Mouse (Mus musculus) myocyte (in vitro differentiated cells): Measurements from ENCODE around the gene Ttll11. TPM values are rescaled to one million over a fixed set of nuclear protein-coding genes. Genes with fewer than 3 reads are reported as not detected.

Experiments
- H3K27me3 ChIP-seq: one replicate; pipeline ENCODE4 v1.6.1; 2011; ENCODE audit not compliant: control insufficient read depth, insufficient read depth, insufficient read length
- H3K36me3 ChIP-seq: one replicate; pipeline ENCODE4 v1.6.1; 2011; ENCODE audit not compliant: control insufficient read depth, insufficient read depth
- H3K4me2 ChIP-seq: one replicate; pipeline ENCODE4 v1.6.1; 2011; ENCODE audit warnings: low read depth, control low read depth
- H3K4me3 ChIP-seq: one replicate; pipeline ENCODE4 v1.5.1; 2011; ENCODE audit warnings: mild to moderate bottlenecking, control low read depth, moderate library complexity
- H3K79me2 ChIP-seq: one replicate; pipeline ENCODE4 v1.6.1; 2011; ENCODE audit not compliant: control insufficient read depth, insufficient read depth
- H3ac ChIP-seq: one replicate; pipeline ENCODE4 v1.6.1; 2011; ENCODE audit not compliant: control insufficient read depth, insufficient read length
- CEBPB ChIP-seq: IDR thresholded peaks from 2 replicates; pipeline ENCODE4 v1.6.1; 2011; ENCODE audit warnings: mild to moderate bottlenecking, moderate library complexity; ENCODE audit not compliant: poor library complexity, insufficient read depth, severe bottlenecking
- E2F4 ChIP-seq: IDR thresholded peaks from one replicate; pipeline ENCODE4 v1.6.1; 2011; ENCODE audit warnings: mild to moderate bottlenecking, control low read depth, moderate library complexity; ENCODE audit not compliant: insufficient read depth
- MAX ChIP-seq: IDR thresholded peaks from one replicate; pipeline ENCODE4 v1.6.1; 2011; ENCODE audit warnings: low read depth, mild to moderate bottlenecking, control low read depth
- MYOD1 ChIP-seq, 3 experiments: IDR thresholded peaks; one replicate each; pipeline ENCODE4 v1.6.1; 2011; ENCODE audit warnings: control low read depth in 2 of 3, low read depth in 2 of 3, mild to moderate bottlenecking in 2 of 3, moderate library complexity in 1 of 3; ENCODE audit not compliant: insufficient read length in 2 of 3, control insufficient read depth in 1 of 3
- MYOG ChIP-seq, 3 experiments: IDR thresholded peaks; one replicate each; pipeline ENCODE4 v1.6.1; 2011; ENCODE audit warnings: control low read depth in 2 of 3, low read depth in 2 of 3, mild to moderate bottlenecking in 2 of 3; ENCODE audit not compliant: insufficient read length in 2 of 3, control insufficient read depth in 1 of 3, insufficient read depth in 1 of 3
- POLR2A ChIP-seq: IDR thresholded peaks from one replicate; pipeline ENCODE4 v1.6.1; 2011; ENCODE audit warnings: low read depth, mild to moderate bottlenecking, control low read depth, moderate library complexity; ENCODE audit not compliant: insufficient read length
- POLR2AphosphoS2 ChIP-seq: IDR thresholded peaks from one replicate; pipeline ENCODE4 v1.6.1; 2011; ENCODE audit warnings: low read depth, control low read depth; ENCODE audit not compliant: insufficient read length
- REST ChIP-seq: IDR thresholded peaks from one replicate; pipeline ENCODE4 v1.6.1; 2011; ENCODE audit warnings: mild to moderate bottlenecking, control low read depth, moderate library complexity; ENCODE audit not compliant: insufficient read depth, insufficient read length
- SRF ChIP-seq: IDR thresholded peaks from one replicate; pipeline ENCODE4 v1.6.1; 2011; ENCODE audit warnings: low read depth; ENCODE audit not compliant: control insufficient read depth, insufficient read length
- TCF12 ChIP-seq: IDR thresholded peaks from one replicate; pipeline ENCODE4 v1.6.1; 2011; ENCODE audit warnings: mild to moderate bottlenecking, control low read depth; ENCODE audit not compliant: poor library complexity, insufficient read depth, severe bottlenecking
- TCF3 ChIP-seq: IDR thresholded peaks from one replicate; pipeline ENCODE4 v1.6.1; 2011; ENCODE audit warnings: low read depth, control low read depth; ENCODE audit not compliant: insufficient read length
- USF1 ChIP-seq: IDR thresholded peaks from one replicate; pipeline ENCODE4 v1.6.1; 2011; ENCODE audit warnings: low read depth, mild to moderate bottlenecking, control low read depth, moderate library complexity
- polyA plus RNA-seq: library from polyadenylated mRNA; unstranded; fragments of >200 nt; fragmentation: generic; extraction: Trizol; gene quantifications from one replicate; pipeline ENCODE4 v1.2.1, GENCODE M21; 2012; ENCODE audit warnings: missing spikeins

Ttll11 gene
- polyA plus RNA-seq, 1 experiment, result 9.8 TPM

DNA sequence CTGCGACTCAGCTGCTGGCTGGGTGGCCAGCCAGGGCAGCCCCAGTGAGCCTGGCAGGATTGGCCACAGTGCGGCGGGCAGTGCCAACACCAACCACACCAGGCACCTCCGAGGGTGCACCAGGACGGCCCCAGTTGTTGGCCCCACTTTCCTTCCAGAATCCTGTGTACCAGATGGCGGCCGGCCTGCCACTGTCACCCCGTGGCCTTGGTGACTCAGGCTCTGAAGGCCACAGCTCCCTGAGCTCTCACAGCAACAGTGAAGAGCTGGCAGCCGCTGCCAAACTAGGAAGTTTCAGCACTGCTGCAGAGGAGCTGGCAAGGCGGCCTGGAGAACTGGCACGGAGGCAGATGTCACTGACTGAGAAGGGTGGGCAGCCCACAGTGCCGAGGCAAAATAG is 259.6 kb downstream of the Ttll11 start:
- Histone ChIP-seq H3K27me3 (no peaks in the 10 kb centered on the region), H3K4me2 (no peak overlapping the region), H3ac (no peak overlapping the region), H3K36me3 (peaks cover 19% of the 10 kb centered on the region), H3K79me2 (no peaks in the 10 kb centered on the region), H3K4me3 (no peak overlapping the region)
- TF ChIP-seq MYOD1 (IDR thresholded peaks at IDR 0.05; ENCODE audit: control insufficient read depth in 1 of 3, insufficient read length in 2 of 3, low read depth in 2 of 3) (no peak), REST (no peak), POLR2AphosphoS2 (no peak), USF1 (no peak), SRF (no peak), POLR2A (no peak), MYOG (IDR thresholded peaks at IDR 0.05; ENCODE audit: control insufficient read depth in 1 of 3, insufficient read depth in 1 of 3, insufficient read length in 2 of 3, low read depth in 2 of 3) (no peak), E2F4 (no peak), TCF12 (no peak), CEBPB (no peak), MAX (no peak), TCF3 (no peak)

DNA sequence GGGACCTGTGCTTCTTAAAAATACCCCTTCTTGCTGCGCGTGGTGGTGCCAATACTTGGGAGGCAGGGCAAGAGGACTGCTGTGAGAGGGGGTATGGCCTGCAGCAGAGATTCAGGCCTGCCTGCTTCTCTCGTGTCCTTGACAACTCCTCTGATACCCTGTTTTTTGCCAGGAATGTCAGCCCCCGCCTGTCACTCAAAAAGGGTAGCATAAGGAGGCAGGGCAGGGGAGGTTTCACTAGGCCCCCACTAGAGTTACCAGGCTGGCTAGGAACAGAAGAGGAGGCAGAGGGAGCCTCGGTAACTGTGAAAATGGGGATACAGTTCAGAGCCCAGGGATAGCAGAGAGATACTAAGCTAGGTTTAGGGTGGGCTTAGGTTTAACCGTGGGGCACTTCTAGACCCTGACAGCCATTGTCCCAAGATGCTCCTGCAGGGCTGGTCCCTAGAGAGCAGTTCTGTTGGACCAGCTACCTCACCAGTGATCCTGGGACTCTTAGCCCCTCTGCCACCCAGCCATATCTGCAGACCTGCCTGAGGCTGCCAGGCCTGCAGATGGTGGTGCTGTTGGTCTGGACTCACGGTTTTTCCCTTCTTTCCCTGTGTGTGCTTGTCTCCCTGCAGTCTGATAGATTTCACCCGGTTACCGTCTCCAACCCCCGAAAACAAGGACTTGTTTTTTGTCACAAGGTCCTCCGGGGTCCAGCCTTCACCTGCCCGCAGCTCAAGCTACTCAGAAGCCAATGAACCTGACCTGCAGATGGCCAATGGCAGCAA is 260.3 kb downstream of the Ttll11 start:
- peaks cover 13% of the 10 kb centered on the region for H3K36me3 ChIP-seq

DNA sequence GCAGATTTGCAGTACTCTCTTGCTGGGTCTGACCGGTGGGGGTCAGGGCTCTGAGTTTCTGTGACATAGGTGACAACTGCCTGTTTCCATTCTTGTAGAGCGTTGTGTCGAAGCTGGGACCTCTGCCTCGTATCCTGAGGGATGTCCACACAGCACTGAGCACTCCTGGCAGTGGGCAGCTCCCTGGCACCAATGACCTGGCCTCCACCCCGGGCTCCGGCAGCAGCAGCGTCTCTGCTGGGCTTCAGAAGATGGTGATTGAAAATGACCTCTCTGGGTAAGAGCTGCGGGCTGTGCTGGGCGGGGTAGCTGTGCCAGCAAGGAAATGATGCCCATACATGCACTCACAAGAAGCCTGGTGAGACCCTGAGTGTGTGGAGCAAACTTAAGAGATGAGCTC is 261.1 kb downstream of the Ttll11 start:
- TF ChIP-seq MYOG (IDR thresholded peaks at IDR 0.05; ENCODE audit: control insufficient read depth in 1 of 3, insufficient read depth in 1 of 3, insufficient read length in 2 of 3, low read depth in 2 of 3), result no peak
- no peak for TF ChIP-seq CEBPB
- no peak for TF ChIP-seq POLR2AphosphoS2
- no peak for TF ChIP-seq POLR2A
- no peak for TF ChIP-seq SRF
- TF ChIP-seq TCF3, result no peak
- no peak for TF ChIP-seq REST
- Histone ChIP-seq H3K4me3 (no peak overlapping the region), H3ac (no peak overlapping the region), H3K4me2 (no peak overlapping the region), H3K79me2 (no peaks in the 10 kb centered on the region), H3K27me3 (no peaks in the 10 kb centered on the region), H3K36me3 (peaks cover 13% of the 10 kb centered on the region)

More for the DNA sequence above, 260.3 kb downstream of the Ttll11 start:
- TF ChIP-seq CEBPB, result no peak
- TF ChIP-seq MAX, result no peak
- no peak for TF ChIP-seq POLR2AphosphoS2
- no peak for TF ChIP-seq USF1
- no peak for TF ChIP-seq REST
- TF ChIP-seq SRF, result no peak
- no peak for TF ChIP-seq TCF12
- no peak for TF ChIP-seq MYOD1 (IDR thresholded peaks at IDR 0.05; ENCODE audit: control insufficient read depth in 1 of 3, insufficient read length in 2 of 3, low read depth in 2 of 3)
- no peak for TF ChIP-seq MYOG (IDR thresholded peaks at IDR 0.05; ENCODE audit: control insufficient read depth in 1 of 3, insufficient read depth in 1 of 3, insufficient read length in 2 of 3, low read depth in 2 of 3)
- TF ChIP-seq POLR2A, result no peak
- TF ChIP-seq TCF3, result no peak
- TF ChIP-seq E2F4, result no peak
- no peaks in the 10 kb centered on the region for H3K27me3 ChIP-seq
- H3K4me2 ChIP-seq, result no peak overlapping the region
- no peak overlapping the region for H3K4me3 ChIP-seq
- no peak overlapping the region for H3ac ChIP-seq
- no peaks in the 10 kb centered on the region for H3K79me2 ChIP-seq

GRCm38 (mm10) chr2:35718003-35718500 is 261.7 kb downstream of the Ttll11 start:
- no peak for TF ChIP-seq POLR2A
- TF ChIP-seq POLR2AphosphoS2, result no peak
- no peak for TF ChIP-seq E2F4
- TF ChIP-seq TCF12, result no peak
- no peak for TF ChIP-seq SRF
- TF ChIP-seq MYOG (IDR thresholded peaks at IDR 0.05; ENCODE audit: control insufficient read depth in 1 of 3, insufficient read depth in 1 of 3, insufficient read length in 2 of 3, low read depth in 2 of 3), result no peak
- no peak for TF ChIP-seq MAX
- TF ChIP-seq REST, result no peak
- TF ChIP-seq USF1, result no peak
- TF ChIP-seq CEBPB, result no peak
- Histone ChIP-seq H3K4me3 (no peak overlapping the region), H3K27me3 (no peaks in the 10 kb centered on the region), H3K36me3 (peaks cover 13% of the 10 kb centered on the region), H3K79me2 (no peaks in the 10 kb centered on the region), H3K4me2 (no peak overlapping the region), H3ac (no peak overlapping the region)

DNA sequence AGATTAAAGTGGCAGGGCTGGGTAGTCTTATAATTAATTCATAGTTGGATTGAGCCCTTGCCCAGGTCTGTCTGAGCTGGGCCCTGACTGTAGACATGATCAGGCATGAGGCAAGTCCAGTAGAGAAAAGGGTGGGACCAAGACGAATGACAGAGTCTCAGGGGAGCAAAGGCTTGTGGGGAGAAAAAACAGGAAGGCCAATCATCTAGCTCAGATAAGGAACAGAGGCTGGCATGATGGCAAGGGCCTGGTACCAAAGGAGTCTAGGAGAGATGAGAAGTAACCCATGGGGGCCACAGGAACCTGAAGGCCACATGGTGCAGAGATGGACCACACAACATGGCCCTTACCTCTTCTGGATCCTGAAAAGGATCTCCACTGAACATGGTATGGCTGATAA is 263.5 kb downstream of the Ttll11 start:
- H3K4me2 ChIP-seq, result no peak overlapping the region
- H3K79me2 ChIP-seq, result no peaks in the 10 kb centered on the region
- TF ChIP-seq TCF3, result no peak
- no peak for TF ChIP-seq POLR2AphosphoS2
- TF ChIP-seq SRF, result no peak
- TF ChIP-seq MYOG (IDR thresholded peaks at IDR 0.05; ENCODE audit: control insufficient read depth in 1 of 3, insufficient read depth in 1 of 3, insufficient read length in 2 of 3, low read depth in 2 of 3), result no peak
- TF ChIP-seq E2F4, result no peak
- no peak for TF ChIP-seq USF1
- TF ChIP-seq MYOD1 (IDR thresholded peaks at IDR 0.05; ENCODE audit: control insufficient read depth in 1 of 3, insufficient read length in 2 of 3, low read depth in 2 of 3), result no peak
- no peak for TF ChIP-seq POLR2A
- no peak for TF ChIP-seq TCF12
- TF ChIP-seq REST, result no peak
- TF ChIP-seq CEBPB, result no peak
- TF ChIP-seq MAX, result no peak
- H3K36me3 ChIP-seq, result peaks cover 4% of the 10 kb centered on the region
- H3K4me3 ChIP-seq, result no peak overlapping the region
- no peak overlapping the region for H3ac ChIP-seq
- no peaks in the 10 kb centered on the region for H3K27me3 ChIP-seq
